Mouse (Mus musculus) stomach, embryonic 16.5 days (tissue): Measurements from ENCODE around the gene Cd40. TPM values are rescaled to one million over a fixed set of nuclear protein-coding genes. Genes with fewer than 3 reads are reported as not detected.

ENCODE experiments used
- ATAC-seq: fragments of 200-750 bp; cut with Nextera tagmentation; 2 replicates; pipeline ENCODE4 v1.8.0; 2017; ENCODE audit warnings: moderate number of reproducible peaks, moderate TSS enrichment; ENCODE audit not compliant: insufficient read depth, low FRiP score
- H3K27ac ChIP-seq: fragments of 300-500 bp; sonication (generic); 2 replicates; pipeline ENCODE4 v1.5.1; 2014; ENCODE audit warnings: low read length
- H3K27me3 ChIP-seq: fragments of 300-500 bp; sonication (generic); 2 replicates; pipeline ENCODE4 v1.6.1; 2014; ENCODE audit warnings: low read length, control low read depth, mixed read lengths; ENCODE audit not compliant: control insufficient read depth, insufficient read depth
- H3K36me3 ChIP-seq: fragments of 300-500 bp; sonication (generic); 2 replicates; pipeline ENCODE4 v1.6.1; 2014; ENCODE audit warnings: low read length; ENCODE audit not compliant: control insufficient read depth, insufficient read depth
- H3K4me1 ChIP-seq: fragments of 300-500 bp; sonication (generic); 2 replicates; pipeline ENCODE4 v1.6.1; 2014; ENCODE audit warnings: low read length, control low read depth, mixed read lengths; ENCODE audit not compliant: control insufficient read depth, insufficient read depth
- H3K4me2 ChIP-seq: fragments of 300-500 bp; sonication (generic); 2 replicates; pipeline ENCODE4 v1.6.1; 2014; ENCODE audit warnings: low read depth, low read length, mixed read lengths
- H3K4me3 ChIP-seq: fragments of 300-500 bp; sonication (generic); replicated peaks from 2 replicates; pipeline ENCODE4 v1.5.1; 2014; ENCODE audit warnings: mild to moderate bottlenecking, low read length
- H3K9ac ChIP-seq: fragments of 300-500 bp; sonication (generic); 2 replicates; pipeline ENCODE4 v1.6.1; 2014; ENCODE audit warnings: low read length
- H3K9me3 ChIP-seq: fragments of 300-500 bp; sonication (generic); replicated peaks from 2 replicates; pipeline ENCODE4 v1.6.1; 2016; ENCODE audit warnings: low read length, control low read depth; ENCODE audit not compliant: control insufficient read depth
- WGBS: fragments of 180-500 bp; shearing (Covaris S2); extraction: QIAGEN DNeasy Blood & Tissue Kit; methylation state at CpG from one replicate; pipeline ENCODE4 v1.1.7; 2014; 5-methylcytosine and 5-hydroxymethylcytosine counted together
- polyA plus RNA-seq: library from polyadenylated mRNA; unstranded; fragments of >200 nt; fragmentation: Nextera tagmentation; extraction: Ambion mirVana; gene quantifications from 2 replicates; pipeline ENCODE4 v1.2.1, GENCODE M21; 2015

The Cd40 gene
- polyA plus RNA-seq, 1 experiment from 2014 or later: 7.0 TPM

- Histone ChIP-seq H3K4me2 (peak overlapping the region; percentile 15; the same call in 1 of the 2 replicates), H3K9ac (no peak overlapping the region), H3K4me1 (no peaks in the 10 kb centered on the region), H3K27me3 (peaks cover 19% of the 10 kb centered on the region), H3K36me3 (no peaks in the 10 kb centered on the region), H3K27ac (no peak overlapping the region), H3K4me3 (no peak overlapping the region), H3K9me3 (no peaks in the 10 kb centered on the region)
- ATAC-seq: no peak
- WGBS: 16% methylated on average over 23 of the region's 23 CpGs
These were observed 14.8 kb downstream of the Cd40 start for GRCm38 (mm10) chr2:165070096-165070816.

- no peak for ATAC-seq
- Histone ChIP-seq H3K9me3 (no peaks in the 10 kb centered on the region), H3K27me3 (peaks cover 45% of the 10 kb centered on the region), H3K4me2 (no peak overlapping the region), H3K4me3 (no peak overlapping the region), H3K36me3 (no peaks in the 10 kb centered on the region), H3K4me1 (no peaks in the 10 kb centered on the region), H3K9ac (no peak overlapping the region), H3K27ac (no peak overlapping the region)
- WGBS: 24% methylated on average over 9 of the region's 9 CpGs
These were observed 18.0 kb downstream of the Cd40 start for GRCm38 (mm10) chr2:165073381-165073781.

DNA sequence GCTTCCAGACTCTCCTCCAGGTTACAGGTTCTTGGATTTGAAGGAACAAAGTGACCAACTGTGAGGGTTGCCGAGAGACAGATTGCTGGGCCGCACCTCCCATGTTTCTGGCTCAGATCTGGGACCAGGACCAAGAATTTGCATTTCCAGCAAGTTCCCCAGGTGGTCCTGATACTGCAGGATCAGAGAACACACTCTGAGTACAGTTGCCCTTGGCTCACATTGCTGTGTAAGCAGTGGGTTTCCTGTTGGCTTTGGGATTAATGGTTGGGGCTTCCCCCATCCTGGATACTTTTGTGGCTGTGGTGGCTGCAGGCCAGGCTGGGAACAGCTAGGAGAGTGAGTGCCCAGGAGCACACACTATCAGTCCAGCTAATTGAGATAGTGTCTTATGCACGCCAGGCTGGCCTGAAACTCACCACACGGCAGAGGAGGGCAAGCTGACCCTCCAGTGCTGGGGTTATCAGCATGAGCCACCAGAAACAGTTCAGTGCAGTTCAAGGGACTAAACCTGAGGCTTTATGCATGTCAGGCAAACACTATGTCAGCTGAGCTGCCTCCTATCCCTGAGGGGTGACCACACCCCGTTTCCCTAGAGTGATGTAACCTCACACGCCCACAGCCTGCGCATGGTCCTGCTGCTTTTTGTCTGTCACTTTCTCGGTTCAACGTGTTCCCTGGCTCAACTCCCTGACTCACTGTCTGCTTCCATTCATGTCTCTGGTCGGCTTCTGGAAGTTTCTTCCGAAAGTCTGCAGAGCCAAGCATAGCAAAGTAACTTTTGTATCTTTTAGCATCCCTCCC is 18.9 kb downstream of the Cd40 start:
- no peak overlapping the region for H3K4me2 ChIP-seq
- H3K36me3 ChIP-seq: no peaks in the 10 kb centered on the region
- no peak overlapping the region for H3K27ac ChIP-seq
- no peaks in the 10 kb centered on the region for H3K4me1 ChIP-seq
- no peaks in the 10 kb centered on the region for H3K9me3 ChIP-seq
- H3K27me3 ChIP-seq: peaks cover 51% of the 10 kb centered on the region
- H3K4me3 ChIP-seq: no peak overlapping the region
- no peak overlapping the region for H3K9ac ChIP-seq
- 0 out of 2 replicates have a peak, but pooled peaks have one; percentile 30 for ATAC-seq
- WGBS: 38% methylated on average over 11 of the region's 11 CpGs

DNA sequence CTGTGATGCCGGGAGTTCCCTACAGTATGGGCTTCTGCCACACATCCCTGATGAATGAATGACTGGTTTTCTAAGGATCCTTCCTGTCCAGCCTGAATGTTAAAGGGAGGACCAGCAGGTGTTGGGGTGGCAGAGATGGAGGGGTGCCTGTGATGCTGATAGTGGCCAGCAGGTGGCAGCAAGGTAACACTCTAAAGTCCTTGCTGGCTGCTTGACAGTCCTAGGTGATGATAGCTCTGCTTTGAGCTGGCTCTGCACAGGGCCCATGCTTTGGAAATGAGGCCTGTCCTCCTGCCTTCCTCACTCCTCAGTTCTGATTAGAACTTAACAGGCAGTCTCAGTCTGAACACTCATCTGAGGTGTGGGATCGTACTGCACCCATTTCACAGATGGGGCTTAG is 19.5 kb downstream of the Cd40 start:
- H3K36me3 ChIP-seq: no peaks in the 10 kb centered on the region
- 29% methylated on average over 2 of the region's 2 CpGs for WGBS
- H3K9me3 ChIP-seq: no peaks in the 10 kb centered on the region
- H3K4me2 ChIP-seq: no peak overlapping the region
- peaks cover 56% of the 10 kb centered on the region for H3K27me3 ChIP-seq
- H3K4me1 ChIP-seq: no peaks in the 10 kb centered on the region
- peak; percentile 39; the same call in 1 of the 2 replicates for ATAC-seq
- no peak overlapping the region for H3K4me3 ChIP-seq
- H3K9ac ChIP-seq: no peak overlapping the region
- H3K27ac ChIP-seq: no peak overlapping the region

DNA sequence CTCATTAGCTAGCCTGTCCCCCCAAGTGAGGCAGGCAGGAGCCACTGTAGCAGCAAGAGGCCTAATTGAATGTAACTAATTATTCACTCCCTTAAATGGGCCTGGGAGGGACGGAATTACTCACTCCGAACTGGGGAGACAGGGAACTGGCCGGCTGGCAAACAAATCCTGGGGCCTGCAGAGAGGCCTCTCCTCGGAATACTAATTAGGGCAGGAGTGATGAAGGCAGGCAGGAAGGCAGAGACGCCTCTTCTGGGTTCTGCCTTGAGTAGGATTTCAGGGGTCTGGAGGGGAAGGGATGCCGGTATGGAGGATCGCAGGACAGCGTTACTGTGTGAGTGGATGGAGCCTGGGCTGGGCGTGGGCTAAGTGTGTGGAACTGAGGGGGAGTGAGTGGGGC is 21.6 kb downstream of the Cd40 start:
- 10% methylated on average over 9 of the region's 9 CpGs for WGBS
- Histone ChIP-seq H3K27me3 (peaks cover 60% of the 10 kb centered on the region), H3K4me3 (no peak overlapping the region), H3K4me1 (no peaks in the 10 kb centered on the region), H3K36me3 (no peaks in the 10 kb centered on the region), H3K9ac (no peak overlapping the region), H3K9me3 (no peaks in the 10 kb centered on the region), H3K27ac (no peak overlapping the region), H3K4me2 (no peak overlapping the region)
- no peak for ATAC-seq

DNA sequence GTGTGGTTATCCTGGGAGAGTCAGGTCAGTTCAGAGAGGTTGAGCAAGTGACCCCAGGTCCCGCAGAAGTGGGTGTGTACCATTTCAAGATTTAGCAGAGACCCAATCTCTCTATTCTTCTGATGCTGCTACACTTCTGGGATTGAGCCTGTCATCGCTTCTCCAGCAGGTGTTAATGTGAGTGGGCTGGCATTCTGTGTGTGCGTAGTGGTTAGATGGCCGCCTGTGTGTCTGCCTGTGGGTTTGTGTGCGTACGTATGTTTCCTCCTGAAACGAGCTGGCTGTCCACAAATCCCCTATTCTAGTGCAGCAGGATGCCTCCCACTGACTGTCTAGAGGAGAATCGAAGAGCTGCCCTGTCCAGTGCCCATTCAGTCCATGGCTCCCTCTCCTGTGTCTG is 22.6 kb downstream of the Cd40 start:
- H3K4me1 ChIP-seq: no peaks in the 10 kb centered on the region
- H3K36me3 ChIP-seq: no peaks in the 10 kb centered on the region
- no peak for ATAC-seq
- H3K4me3 ChIP-seq: no peak overlapping the region
- no peak overlapping the region for H3K4me2 ChIP-seq
- no peak overlapping the region for H3K9ac ChIP-seq
- H3K27me3 ChIP-seq: peaks cover 60% of the 10 kb centered on the region
- no peaks in the 10 kb centered on the region for H3K9me3 ChIP-seq
- 56% methylated on average over 8 of the region's 8 CpGs for WGBS
- no peak overlapping the region for H3K27ac ChIP-seq

DNA sequence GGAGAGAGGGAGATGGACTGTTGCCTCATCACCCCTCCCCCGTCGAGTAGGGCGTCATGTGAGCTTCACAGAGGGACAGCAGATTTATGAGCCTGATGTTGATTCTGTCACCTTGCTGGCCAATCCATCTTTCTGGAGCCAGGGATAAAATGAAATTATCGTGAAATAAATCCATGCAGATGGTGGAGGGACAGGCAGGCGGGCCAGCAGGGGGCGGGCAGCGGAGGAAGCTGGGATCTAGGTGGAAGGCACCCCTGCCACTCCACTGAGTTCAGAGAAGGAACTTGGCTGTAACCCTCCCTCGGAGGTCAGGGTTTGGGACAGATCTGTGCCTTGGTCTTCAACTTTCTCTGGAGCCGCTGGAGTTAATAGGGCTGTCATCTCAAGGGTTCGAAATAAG is 23.2 kb downstream of the Cd40 start:
- ATAC-seq: no peak
- 18% methylated on average over 10 of the region's 10 CpGs for WGBS
- Histone ChIP-seq H3K4me1 (no peaks in the 10 kb centered on the region), H3K4me3 (no peak overlapping the region), H3K27ac (no peak overlapping the region), H3K4me2 (no peak overlapping the region), H3K9me3 (no peaks in the 10 kb centered on the region), H3K9ac (no peak overlapping the region), H3K27me3 (peaks cover 57% of the 10 kb centered on the region), H3K36me3 (no peaks in the 10 kb centered on the region)

GRCm38 (mm10) chr2:165080657-165081056 is 25.2 kb downstream of the Cd40 start:
- no peak for ATAC-seq
- H3K27me3 ChIP-seq: peaks cover 43% of the 10 kb centered on the region

GRCm38 (mm10) chr2:165081257-165081656 is 25.8 kb downstream of the Cd40 start:
- Histone ChIP-seq H3K36me3 (no peaks in the 10 kb centered on the region), H3K27me3 (peaks cover 37% of the 10 kb centered on the region), H3K9me3 (no peaks in the 10 kb centered on the region), H3K4me1 (no peaks in the 10 kb centered on the region), H3K4me2 (no peak overlapping the region), H3K27ac (no peak overlapping the region), H3K9ac (no peak overlapping the region), H3K4me3 (no peak overlapping the region)
- WGBS: 22% methylated on average over 7 of the region's 7 CpGs
- ATAC-seq: no peak

More at GRCm38 (mm10) chr2:165080657-165081056, 25.2 kb downstream of the Cd40 start:
- 23% methylated on average over 9 of the region's 9 CpGs for WGBS
- no peak overlapping the region for H3K27ac ChIP-seq
- no peak overlapping the region for H3K4me3 ChIP-seq
- no peak overlapping the region for H3K9ac ChIP-seq
- no peaks in the 10 kb centered on the region for H3K9me3 ChIP-seq
- no peaks in the 10 kb centered on the region for H3K36me3 ChIP-seq
- H3K4me1 ChIP-seq: no peaks in the 10 kb centered on the region
- no peak overlapping the region for H3K4me2 ChIP-seq
